In genomic region chr12:75818453-75819434, GRCm38 (mm10) we compare ENCODE assay signal across 8 mouse cellular contexts. TPM values are rescaled to one million over a fixed set of nuclear protein-coding genes. Genes with fewer than 3 reads are reported as not detected.
DNase-seq lines count a peak whose midpoint lies in the region; ATAC-seq and TF ChIP-seq lines count a peak whose summit lies in the region.

No protein-coding gene starts in this region.

- ATAC-seq in Patski: peak; percentile 61
- ATAC-seq in frontal cortex, adult (ENCODE audit: low TSS enrichment): peak; percentile 69

- no peaks in the 10 kb centered on the region for H3K36me3 ChIP-seq in hindbrain, embryonic 10.5 days

- H3K27me3 ChIP-seq in Patski: no peaks in the 10 kb centered on the region
- H3K27me3 ChIP-seq in hindbrain, embryonic 10.5 days (ENCODE audit: insufficient read depth, poor library complexity, severe bottlenecking): peaks cover 21% of the 10 kb centered on the region

- DNase-seq in Patski (ENCODE audit: low read depth, low spot score): no peak
- DNase-seq in cerebellum, adult 8-10 months: peak; percentile 45
- peak; percentile 71 for DNase-seq in hindbrain, embryonic 10.5 days (ENCODE audit: low spot score)
- DNase-seq in layer of hippocampus, postnatal 25 days (ENCODE audit: extremely low spot score in 1 of 2, low spot score in 1 of 2): peak; percentile 27 to 34
- peak; percentile 81 for DNase-seq in lung, postnatal 14 days
- DNase-seq in retina, embryonic 14.5 days (ENCODE audit: low spot score): peak; percentile 67
- DNase-seq in urinary bladder, adult 2 months (ENCODE audit: low spot score): peak; percentile 79

- POLR2A ChIA-PET in Patski (lab: Charles Lee): no interaction called here

- peak overlapping the region; percentile 97 for H3K27ac ChIP-seq in hindbrain, embryonic 10.5 days

- CTCF ChIA-PET in Patski (lab: Charles Lee): no interaction called here

- peaks cover 48% of the 10 kb centered on the region for H3K4me1 ChIP-seq in hindbrain, embryonic 10.5 days (replicated peaks)

- TF ChIP-seq CTCF in Patski (IDR thresholded peaks at IDR 0.05): no peak

- in situ Hi-C loops in Patski (cut with MboI; ENCODE audit: low pct_unique_long_range_greater_than_20kb): no loop called here

- H3K4me3 ChIP-seq in hindbrain, embryonic 10.5 days: peak overlapping the region; percentile 74

- H3K9me3 ChIP-seq in hindbrain, embryonic 10.5 days: no peaks in the 10 kb centered on the region

- WGBS in hindbrain, embryonic 10.5 days: under 1% methylated on average over 93 of the region's 93 CpGs

RNA-seq across cellular contexts. Expression of gene Syne2, which starts 0.8 kb away (rescaled TPM):
- polyA plus RNA-seq in Patski (2021): 86.9 TPM
- 84.3 and 91.3 TPM in 2 replicates for polyA plus RNA-seq in hindbrain, embryonic 10.5 days (2016; fragmentation: Nextera tagmentation; extraction: Ambion mirVana)
- 10 to 100 TPM; 23.0 to 25.5 TPM for total RNA-seq in layer of hippocampus, postnatal 25 days (2021)
- polyA plus RNA-seq in urinary bladder, adult 2 months (2012; rRNA removed): 56.9 and 59.7 TPM in 2 replicates
